Mouse (Mus musculus) right cerebral cortex, postnatal 36 days (tissue): ENCODE results near the gene Cav1.

ENCODE experiments used
- DNase-seq, 2 experiments: peaks; one replicate each; pipeline ENCODE4 v3.0.0; 2022; ENCODE audit warnings: low spot score in 2 of 2, mixed read lengths in 1 of 2

The Cav1 gene

DNA sequence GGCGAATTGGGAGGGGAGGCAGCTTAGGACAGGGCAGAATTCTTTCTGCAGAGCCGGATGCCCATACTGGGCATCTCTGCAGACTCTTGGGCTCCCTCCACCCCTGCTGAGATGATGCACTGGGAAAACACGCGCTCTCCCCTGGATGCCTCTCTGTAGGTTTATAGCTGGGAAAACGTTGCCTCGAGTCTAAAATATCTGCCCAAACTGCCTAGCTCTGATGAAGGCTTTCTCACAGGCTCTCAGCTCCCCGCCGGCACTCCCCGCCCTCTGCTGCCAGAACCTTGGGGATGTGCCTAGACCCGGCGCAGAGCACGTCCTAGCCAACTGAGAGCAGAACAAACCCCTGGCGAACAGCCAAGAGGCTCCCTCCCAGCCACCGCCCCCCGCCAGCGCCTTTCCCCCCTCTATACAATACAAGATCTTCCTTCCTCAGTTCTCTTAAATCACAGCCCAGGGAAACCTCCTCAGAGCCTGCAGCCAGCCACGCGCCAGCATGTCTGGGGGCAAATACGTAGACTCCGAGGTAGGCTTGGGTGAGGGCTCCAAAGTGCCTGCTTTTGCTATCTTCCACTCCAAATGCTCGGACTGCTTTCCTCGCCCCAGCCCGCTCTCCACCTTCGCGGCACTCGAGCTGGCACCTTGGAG lies at the start of gene Cav1:
Gene Cav1 (plus strand): TSS at position 382 of the 648 bp plus-strand sequence.
- peak; percentile 64 to 72 for DNase-seq

DNA sequence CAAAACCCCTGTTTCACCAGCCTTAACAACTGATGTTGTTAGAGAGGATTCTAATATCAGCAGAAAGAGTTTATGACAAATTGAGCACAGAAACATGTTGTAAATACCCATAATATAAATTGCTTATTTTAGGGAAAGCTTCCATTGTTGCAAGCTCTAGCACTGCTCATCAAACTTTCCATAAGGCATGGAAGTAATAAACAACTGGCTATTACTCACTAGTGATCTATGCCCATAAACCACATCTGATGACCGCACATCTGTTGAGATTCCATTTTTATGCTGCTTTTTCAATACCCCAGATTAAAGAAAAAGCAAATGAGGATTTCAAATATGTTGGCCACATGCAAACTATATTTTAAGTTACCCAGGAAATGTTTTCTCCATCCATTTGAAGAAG lies 48.0 kb upstream of the Cav1 start:
- DNase-seq, result no peak

DNA sequence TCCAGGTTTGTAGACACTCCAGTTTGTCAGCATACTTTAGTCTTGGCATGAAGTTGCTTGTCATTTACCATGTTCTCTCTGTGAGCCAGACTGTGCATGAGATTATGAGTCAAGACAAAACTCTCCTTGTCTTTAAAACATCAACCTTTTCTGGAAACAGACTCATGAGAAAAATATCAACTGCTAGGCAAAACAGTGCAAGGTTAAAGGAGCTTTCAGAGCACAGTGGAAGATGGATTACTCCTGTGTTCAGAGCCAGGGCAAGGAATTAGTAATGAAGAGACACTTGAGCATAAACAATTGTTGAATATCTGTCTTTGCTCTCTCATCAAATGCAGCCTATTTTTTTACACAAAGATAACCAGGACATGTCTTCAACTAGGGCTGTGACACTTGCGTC lies 47.2 kb upstream of the Cav1 start:
- DNase-seq, result no peak

DNA sequence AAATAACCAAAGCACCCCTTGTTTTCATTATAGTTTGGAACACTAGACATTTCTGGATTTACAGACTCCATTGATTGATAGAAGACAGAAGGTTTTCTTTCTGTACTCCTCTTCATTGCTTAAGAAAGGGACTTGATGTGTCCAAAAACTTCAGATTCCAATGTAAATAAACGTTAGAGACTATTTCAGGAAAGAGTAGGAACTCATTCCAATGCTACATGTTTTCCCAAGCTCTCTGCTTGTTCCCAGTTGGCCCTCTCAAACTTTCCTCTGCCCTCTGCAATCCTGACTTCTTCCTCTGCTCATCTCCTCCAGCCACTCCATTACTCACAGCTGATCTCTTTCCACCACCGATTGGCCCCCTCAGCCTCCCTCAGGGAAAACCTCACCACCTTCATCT lies 43.3 kb upstream of the Cav1 start:
- no peak for DNase-seq

DNA sequence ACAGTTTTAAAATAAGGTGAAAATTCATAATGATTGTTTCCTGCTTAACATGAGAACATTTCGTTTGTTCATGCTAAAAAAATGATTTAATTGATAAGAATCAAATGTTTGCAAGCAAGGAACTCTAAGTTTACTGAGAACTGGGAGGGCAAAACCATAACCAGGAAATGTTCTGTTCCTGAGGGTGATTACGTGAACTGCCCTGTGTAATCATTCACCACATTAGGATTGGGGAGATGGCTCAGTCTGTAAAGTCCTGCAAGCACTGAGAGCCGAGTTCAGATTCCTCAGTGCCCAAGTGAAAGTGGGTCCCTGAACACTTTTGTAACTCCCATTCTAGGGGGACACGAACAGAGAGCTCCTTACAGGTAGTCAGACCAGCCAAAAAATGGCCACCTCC lies 41.1 kb upstream of the Cav1 start:
- DNase-seq, result no peak

DNA sequence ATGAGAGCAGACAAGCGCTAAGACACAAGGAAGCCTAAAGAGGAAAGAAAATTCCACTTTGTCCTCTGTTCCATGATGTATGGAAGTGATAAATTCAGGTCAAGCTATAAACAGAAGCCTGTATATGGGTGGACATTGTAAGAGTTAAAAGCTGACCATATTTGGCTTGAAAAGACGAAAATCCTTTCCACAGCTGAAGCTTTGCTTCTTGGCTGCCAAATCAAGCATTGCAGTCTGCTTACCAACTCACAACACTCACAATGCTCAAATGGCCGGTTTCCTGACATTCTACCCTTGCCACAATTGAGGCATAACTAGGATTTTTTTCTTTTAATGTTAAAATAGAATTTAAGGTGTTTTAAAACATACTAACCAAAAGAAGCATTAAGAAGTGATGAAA lies 39.7 kb upstream of the Cav1 start:
- DNase-seq, result no peak

DNA sequence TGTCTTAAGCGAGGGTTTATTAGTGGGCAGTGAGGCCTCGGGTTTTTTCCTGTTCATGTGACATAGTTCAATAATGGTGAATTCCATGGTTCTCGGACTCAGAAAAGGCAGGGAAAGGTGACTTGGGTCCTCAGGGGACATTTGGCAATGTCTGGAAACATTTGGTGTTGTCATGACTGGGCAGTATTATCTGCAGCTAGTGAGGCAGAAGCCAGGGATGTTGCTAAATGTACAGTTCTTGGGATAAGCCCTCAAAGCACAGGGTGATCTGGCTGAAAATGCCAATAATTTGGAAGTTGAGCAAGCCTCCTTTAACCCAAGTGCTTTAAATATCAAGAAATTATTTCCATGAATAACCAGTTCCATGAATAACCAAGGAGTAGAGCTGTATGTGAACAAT lies 27.8 kb upstream of the Cav1 start:
- DNase-seq, result no peak

DNA sequence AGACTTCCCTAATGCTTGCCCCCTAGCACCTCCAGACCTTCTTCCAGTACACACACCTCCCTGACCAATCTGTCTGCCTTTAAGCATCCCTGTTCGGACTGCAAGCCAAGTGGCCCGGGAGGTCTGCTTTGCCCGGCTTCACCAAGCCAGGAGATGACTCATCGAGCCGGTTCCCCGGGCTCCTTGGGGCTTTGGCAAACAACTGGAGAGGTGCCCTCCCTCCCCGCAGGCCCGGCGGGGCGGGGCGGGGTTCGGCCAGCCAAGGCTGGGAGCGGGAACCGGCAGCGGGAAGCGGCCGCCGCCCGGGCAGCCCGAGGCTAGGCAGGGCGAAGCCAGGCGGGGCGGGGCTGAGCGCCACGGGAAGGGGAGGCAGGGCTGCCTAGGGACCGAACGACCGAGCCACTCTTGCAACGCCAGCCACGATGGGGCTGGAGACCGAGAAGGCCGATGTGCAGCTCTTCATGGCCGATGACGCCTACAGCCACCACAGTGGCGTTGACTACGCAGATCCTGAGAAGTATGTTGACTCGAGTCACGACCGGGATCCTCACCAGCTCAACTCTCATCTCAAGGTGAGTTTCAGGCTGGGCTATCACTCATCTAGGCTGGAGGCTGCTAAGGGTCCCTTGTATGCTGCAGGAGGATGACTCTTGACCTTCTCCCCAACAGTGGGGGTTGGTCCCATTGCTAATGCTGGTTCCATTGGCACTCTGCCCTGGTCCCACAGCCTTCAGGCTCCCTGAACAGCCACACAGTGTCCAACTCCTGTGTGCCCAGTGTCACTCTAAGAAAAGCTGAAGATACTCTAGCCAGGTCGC lies 25.0 kb upstream of the Cav1 start, which contains the start of gene Cav2:
Gene Cav2 (plus strand): TSS at position 247 of the 818 bp plus-strand sequence.
- peak; percentile 31 to 40 for DNase-seq

DNA sequence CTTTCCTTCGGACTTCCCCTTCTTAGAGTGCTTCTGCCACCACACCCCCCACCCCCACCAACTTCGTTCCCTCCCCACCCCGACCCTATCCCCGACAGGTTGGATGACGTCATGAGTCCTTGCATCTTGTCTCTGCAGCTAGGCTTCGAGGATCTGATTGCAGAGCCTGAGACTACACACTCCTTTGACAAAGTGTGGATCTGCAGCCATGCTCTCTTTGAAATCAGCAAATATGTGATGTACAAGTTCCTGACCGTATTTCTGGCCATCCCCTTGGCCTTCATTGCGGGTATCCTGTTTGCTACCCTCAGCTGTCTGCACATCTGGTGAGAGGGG lies 24.4 kb upstream of the Cav1 start:
- DNase-seq, result no peak

DNA sequence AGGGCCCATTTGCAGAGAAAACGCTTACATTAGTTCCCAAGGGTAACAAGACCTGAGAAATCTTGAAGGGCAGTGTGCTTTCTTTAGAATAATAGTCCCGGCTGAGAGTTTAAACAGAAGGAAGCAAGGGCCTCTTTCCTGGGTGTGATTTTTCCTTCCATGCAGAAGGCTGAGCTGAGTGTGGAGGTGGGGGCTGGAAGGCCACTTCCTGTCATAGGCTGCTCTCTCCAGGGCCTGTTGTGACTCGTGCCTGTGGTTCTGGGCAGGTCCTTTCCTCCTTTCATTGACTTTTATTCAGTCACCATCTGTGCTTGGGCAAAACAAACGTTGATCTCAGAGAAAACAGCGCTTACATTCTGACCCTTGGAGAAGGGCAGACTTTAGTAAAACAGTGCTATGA lies 24.0 kb upstream of the Cav1 start:
- DNase-seq, result no peak

DNA sequence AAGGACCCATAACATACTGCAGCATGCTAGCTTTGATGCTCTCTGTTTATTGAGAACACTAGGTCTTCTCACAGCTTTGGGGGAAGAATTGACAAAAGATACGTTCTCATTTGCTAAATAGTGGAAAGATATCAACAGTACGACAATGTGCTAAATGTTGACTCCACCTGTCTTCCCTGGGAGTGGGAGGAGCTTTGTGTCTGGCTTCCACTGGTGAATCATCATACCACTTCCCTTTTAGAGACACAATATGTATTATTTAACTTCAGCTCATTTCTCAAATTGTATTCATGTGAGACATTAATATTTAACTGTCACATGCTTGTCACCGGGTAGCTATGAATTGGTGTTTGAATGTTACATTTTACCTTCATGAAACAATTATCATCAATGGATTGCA lies 22.3 kb upstream of the Cav1 start:
- DNase-seq, result no peak

DNA sequence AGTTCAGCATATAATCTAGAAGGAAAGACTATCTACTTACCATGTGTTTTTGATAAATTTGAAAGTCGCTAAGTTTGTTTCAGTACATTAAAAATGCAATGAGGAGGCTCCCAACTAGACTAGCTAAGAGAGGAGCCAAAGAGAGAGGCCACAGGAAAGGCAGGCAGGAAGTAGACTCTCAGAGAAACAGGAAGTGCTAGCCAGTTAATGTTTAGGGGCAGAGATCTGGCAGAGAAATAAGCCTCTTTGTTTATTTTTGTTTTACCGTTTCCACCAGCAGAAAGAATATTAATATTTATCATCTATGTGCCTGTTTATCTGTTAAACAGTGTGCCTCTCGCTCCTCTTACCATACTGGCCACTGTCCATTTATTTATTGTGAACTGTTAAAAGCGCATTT lies 19.8 kb upstream of the Cav1 start:
- DNase-seq, result no peak

DNA sequence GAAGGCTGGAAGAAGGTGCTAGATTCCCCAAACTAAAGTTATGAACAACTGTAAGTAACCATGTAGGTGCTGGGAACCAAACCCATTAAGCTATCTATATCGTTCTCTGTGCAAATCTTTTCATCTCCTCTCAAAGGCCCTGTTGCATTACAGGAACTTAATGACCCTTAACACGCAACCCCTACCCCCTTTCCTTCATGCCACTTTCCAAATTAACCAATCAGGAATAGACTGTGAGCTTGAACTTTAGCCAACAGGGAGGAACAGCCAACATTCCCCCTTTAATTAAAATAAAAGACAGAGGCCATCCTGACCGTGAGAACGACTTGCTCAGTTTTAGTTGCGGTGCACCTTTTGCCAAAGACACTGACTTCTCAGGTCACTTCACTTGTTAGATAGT lies 11.0 kb upstream of the Cav1 start:
- DNase-seq, result no peak

DNA sequence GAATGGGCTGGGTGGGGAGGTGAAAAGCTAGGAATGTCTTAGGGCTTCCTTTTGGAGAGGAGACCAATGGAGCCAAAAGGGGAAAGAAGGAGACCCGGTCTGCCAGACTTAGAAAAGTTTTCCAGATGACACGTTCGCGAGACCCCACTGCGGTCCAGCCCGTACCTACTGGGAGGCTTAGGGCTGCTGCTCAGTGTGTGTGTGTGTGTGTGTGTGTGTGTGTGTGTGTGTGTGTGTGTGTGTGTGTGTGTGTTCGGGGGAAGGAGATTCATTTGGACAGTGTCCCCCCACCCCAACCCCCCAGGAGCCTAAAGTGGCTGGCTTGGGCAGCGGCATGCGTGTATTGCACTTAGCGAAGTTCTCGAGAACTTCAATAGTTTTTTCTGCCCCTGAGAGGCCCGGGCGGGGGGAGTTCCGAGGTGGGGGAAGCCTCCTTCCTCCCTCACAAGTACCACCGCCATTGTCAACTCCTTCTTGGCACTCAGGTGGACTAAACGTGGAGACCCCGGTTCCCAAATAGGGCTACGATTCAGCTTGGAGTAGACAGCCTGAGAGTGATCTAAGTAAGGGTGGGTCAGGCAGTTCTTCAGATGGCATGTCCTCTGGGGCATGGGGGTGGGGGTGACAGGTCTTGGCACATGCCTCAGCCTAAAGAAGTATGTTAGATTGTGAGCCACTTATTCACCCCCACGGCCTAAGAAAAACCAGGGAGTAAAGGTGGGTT lies 629 bp downstream of the Cav1 start:
- no peak for DNase-seq

DNA sequence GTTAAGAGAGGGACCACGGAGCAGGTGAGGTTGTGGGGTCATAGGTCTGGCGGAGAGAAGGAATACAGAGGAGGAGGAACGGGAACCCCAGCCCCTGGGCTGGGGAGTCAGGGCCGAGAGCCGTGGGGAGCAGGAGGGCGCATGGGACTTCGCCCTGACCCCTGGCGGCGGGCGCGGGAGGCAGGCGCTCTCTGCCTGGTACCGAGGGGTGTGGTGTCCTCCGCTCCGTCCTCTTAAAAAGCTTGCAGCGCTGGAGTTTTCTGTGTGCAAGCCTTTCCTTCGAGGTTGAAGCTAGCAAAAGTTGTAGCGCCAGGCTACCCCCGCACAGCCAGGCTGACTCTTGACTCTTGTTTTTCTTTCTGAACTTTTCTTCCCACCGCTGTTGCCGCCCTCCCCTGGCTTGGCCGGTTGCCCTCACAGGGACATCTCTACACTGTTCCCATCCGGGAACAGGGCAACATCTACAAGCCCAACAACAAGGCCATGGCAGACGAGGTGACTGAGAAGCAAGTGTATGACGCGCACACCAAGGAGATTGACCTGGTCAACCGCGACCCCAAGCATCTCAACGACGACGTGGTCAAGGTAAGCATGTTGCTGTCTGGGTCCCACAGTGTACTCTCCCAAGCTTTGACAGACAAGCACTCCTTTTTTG lies 1.5 kb downstream of the Cav1 start:
- DNase-seq, result no peak

DNA sequence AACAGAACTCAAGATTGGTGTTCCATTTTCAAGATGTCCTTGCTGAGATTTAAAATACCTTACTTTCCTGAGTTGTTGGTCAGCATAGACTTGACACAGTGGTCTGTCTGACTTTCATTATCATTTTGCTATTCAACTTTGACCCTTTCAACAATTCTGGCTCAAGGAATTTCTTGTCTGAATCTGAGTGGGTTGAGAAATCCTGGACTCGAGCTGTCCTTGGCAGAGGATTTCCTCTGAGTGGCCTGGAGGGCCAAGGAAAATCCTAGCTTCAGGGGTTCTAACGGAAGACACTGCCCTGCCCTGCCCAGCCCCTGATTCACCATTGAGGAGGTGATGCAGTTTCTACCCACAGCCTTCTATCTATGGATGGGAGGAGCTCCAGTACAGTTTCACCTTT lies 2.5 kb downstream of the Cav1 start:
- DNase-seq, result no peak

DNA sequence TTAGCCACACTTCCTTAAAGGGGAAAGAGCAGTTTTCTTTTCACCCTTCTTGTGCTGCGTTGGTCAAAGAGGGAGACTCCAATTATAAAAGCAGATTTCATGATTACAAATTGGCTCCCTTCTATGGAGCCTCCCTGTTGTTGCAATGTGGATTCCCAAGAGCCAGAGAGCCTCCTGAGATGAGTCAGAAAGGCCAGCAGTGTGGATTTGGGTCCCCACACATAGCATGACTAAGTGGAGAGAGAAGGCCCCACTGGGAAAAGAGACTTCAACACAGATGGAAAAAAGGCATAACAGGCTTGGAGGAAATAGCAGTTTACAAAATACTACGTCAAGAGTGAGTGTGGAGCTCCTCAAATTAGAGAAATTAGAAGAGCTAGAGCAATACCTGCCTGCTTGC lies 3.1 kb downstream of the Cav1 start:
- no peak for DNase-seq

DNA sequence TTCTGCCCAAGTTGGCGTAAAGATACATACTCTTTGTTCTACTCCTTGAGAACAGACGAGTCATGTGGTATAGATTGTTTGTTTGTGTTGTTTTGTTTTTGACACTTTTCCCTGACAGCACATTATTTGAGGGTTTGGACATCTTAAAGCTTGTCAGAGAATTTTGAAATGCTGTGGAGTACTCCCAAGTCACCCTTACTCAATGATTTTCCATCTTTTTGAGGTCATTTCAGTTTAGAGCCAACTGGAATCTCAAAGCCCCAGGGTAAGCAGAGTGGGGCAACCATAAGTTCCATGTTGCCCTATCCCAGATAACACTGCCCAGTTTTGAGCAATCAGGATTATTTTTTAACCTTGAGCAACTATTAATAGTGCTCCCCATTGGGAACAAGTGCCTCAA lies 8.1 kb downstream of the Cav1 start:
- DNase-seq, result no peak

DNA sequence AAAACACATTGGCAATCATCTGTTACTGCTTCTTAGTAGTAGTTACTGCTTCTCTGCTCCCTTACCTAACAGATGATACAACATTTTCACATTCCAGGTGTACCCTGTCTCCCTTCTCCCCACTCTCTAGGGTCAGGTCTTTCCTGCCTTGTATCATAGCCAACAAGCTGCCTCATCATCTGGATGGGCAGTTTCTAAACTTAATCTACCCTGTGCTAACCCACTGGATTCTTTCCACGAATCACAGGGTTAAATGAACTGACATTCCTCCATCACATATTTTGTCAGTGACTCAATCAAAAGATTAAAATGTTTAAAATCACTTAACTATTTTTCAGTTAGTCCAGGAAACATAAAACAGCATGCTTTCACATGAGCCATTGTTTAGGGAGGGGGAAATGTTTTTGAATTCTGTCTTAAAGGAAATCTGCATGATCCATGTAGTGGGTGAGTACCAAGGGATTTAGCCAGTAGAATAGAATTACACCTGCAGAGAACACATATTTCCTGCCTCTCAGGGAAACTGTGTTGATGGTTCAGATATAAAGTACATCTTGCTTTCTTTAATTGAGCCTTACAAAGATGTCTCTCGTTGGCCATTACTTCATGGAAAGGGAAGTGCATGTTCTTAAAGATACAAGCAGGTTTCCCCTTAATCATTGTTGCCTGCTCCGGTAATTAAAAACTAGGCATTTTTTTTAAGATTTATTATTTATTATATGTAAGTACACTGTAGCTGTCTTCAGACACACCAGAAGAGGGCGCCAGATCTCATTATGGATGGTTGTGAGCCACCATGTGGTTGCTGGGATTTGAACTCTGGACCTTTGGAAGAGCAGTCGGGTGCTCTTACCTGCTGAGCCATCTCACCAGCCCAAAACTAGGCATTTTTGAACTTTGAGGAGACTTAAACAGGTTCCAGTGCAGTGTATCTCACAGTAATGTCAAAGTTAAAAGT lies 8.8 kb downstream of the Cav1 start:
- no peak for DNase-seq

DNA sequence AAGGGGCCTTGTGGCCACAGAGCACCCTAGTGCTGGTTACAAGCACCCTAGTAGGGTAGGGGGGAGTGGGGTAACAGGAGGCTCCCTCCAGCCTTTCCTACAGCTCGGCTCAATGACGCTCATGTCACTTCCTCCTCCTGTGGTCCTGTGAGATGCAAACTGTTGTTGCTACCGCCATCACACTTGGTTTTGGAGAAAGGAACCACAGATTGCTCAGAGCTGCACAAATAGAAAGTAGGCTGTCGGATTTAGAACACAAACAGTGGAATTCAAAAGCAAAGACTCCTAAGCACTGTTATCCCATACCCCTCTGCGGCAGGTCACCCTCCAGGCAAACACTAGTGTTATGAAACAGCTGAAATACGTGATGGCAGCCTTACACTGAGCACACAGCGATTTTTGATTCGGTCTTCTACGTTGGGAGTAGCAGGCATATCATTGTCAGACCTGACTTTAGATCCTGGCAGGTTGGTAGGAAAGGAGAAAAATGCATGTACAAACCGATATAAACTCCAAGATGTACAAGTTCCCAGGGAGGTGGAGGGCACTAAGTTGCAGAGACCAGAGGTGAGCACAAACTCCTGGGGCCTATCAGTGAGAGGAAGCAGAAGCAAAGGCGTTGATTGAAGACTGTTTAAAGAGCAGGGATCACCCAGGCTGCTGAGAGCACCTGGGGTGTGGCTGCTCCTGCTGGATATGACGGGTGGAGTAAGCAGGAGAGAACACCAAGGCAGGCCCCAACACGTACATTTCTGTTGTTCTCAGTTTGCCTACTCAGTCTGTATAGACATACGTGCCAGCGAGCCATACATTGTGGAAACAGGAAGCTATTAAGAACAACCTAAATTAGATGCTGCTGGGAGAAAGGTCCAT lies 10.4 kb downstream of the Cav1 start:
- DNase-seq, result no peak
